Mouse (Mus musculus) midbrain, embryonic 14.5 days (tissue): ENCODE measurements around the gene Eid3. TPM values are rescaled to one million over a fixed set of nuclear protein-coding genes. Genes with fewer than 3 reads are reported as not detected.

ENCODE experiments used
- ATAC-seq: fragments of 200-750 bp; cut with Nextera tagmentation; 2 replicates; pipeline ENCODE4 v1.8.0; 2017; ENCODE audit warnings: moderate number of reproducible peaks, moderate library complexity; ENCODE audit not compliant: low FRiP score, low TSS enrichment
- DNase-seq: peaks from one replicate; pipeline ENCODE4 v3.0.0-alpha.2; 2015
- H3K27ac ChIP-seq: fragments of 300-500 bp; sonication (generic); replicated peaks from 2 replicates; pipeline ENCODE4 v1.5.1; 2014; ENCODE audit warnings: mild to moderate bottlenecking, low read depth, low read length, moderate library complexity
- H3K27me3 ChIP-seq: fragments of 300-500 bp; sonication (generic); 2 replicates; pipeline ENCODE4 v1.6.1; 2014; ENCODE audit warnings: low read length, control low read depth, mixed read lengths; ENCODE audit not compliant: control insufficient read depth, insufficient read depth
- H3K36me3 ChIP-seq: fragments of 300-500 bp; sonication (generic); 2 replicates; pipeline ENCODE4 v1.6.1; 2014; ENCODE audit warnings: low read length, control low read depth; ENCODE audit not compliant: control insufficient read depth, insufficient read depth
- H3K4me1 ChIP-seq: fragments of 300-500 bp; sonication (generic); 2 replicates; pipeline ENCODE4 v1.6.1; 2014; ENCODE audit warnings: mild to moderate bottlenecking, antibody characterized with exemption, low read length, control low read depth; ENCODE audit not compliant: control insufficient read depth, insufficient read depth
- H3K4me2 ChIP-seq: fragments of 300-500 bp; sonication (generic); 2 replicates; pipeline ENCODE4 v1.6.1; 2014; ENCODE audit warnings: mild to moderate bottlenecking, low read length, moderate library complexity
- H3K4me3 ChIP-seq: fragments of 300-500 bp; sonication (generic); replicated peaks from 2 replicates; pipeline ENCODE4 v1.5.1; 2014; ENCODE audit warnings: low read depth, low read length
- H3K9ac ChIP-seq: fragments of 300-500 bp; sonication (generic); replicated peaks from 2 replicates; pipeline ENCODE4 v1.6.1; 2014; ENCODE audit warnings: mild to moderate bottlenecking, low read length, moderate library complexity
- H3K9me3 ChIP-seq: fragments of 300-500 bp; sonication (generic); 2 replicates; pipeline ENCODE4 v1.6.1; 2016; ENCODE audit warnings: low read length, control low read depth, mixed read lengths; ENCODE audit not compliant: control insufficient read depth
- WGBS: fragments of 180-500 bp; shearing (Covaris S2); extraction: QIAGEN DNeasy Blood & Tissue Kit; methylation state at CpG from one replicate; pipeline ENCODE4 v1.1.7; 2014; 5-methylcytosine and 5-hydroxymethylcytosine counted together
- polyA plus RNA-seq: library from polyadenylated mRNA; unstranded; fragments of >200 nt; fragmentation: Nextera tagmentation; extraction: Ambion mirVana; gene quantifications from 2 replicates; pipeline ENCODE4 v1.2.1, GENCODE M21; 2014

The Eid3 gene
- polyA plus RNA-seq, 1 experiment from 2014 or later: 0.59 TPM

- peaks cover 26% of the 10 kb centered on the region for H3K4me1 ChIP-seq
These were observed 7.5 kb upstream of the Eid3 start for GRCm38 (mm10) chr10:82858691-82859532.

DNA sequence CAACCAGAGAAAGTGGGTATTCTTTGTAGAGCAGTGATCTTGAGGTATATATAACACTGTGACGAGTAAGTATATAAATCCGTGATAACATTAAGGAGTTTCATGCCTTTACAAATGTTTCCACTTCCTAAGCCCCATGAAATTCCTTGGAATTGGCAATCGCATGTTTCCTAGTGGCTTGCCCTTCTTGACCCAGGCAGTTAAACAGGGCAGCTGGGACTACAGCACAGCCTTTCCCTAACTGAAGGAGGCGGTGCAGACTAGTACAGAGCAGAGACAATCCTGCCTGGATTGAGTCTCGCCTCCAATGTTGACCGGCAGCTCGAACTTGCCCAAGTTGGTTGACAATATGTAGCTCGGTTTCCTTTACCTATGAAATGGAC lies 6.9 kb upstream of the Eid3 start:
- ATAC-seq: peak; percentile 57
- peak overlapping the region; percentile 83 for H3K27ac ChIP-seq
- H3K9me3 ChIP-seq: no peaks in the 10 kb centered on the region
- DNase-seq: peak; percentile 71
- H3K4me1 ChIP-seq: peaks cover 26% of the 10 kb centered on the region
- H3K4me2 ChIP-seq: peak overlapping the region; percentile 70
- under 1% methylated on average over 8 of the region's 8 CpGs for WGBS
- H3K9ac ChIP-seq: peak overlapping the region; percentile 76
- H3K36me3 ChIP-seq: peaks cover 12% of the 10 kb centered on the region
- peak overlapping the region; percentile 73 for H3K4me3 ChIP-seq
- H3K27me3 ChIP-seq: no peaks in the 10 kb centered on the region

More at GRCm38 (mm10) chr10:82858691-82859532, 7.5 kb upstream of the Eid3 start:
- Histone ChIP-seq H3K36me3 (peaks cover 6% of the 10 kb centered on the region; the same call in 1 of the 2 replicates), H3K4me3 (peak overlapping the region; percentile 73), H3K9ac (peak overlapping the region; percentile 76), H3K27ac (peak overlapping the region; percentile 83), H3K9me3 (no peaks in the 10 kb centered on the region), H3K4me2 (peak overlapping the region; percentile 70), H3K27me3 (no peaks in the 10 kb centered on the region)
- DNase-seq: peak; percentile 92
- peak; percentile 83 for ATAC-seq
- WGBS: under 1% methylated on average over 49 of the region's 49 CpGs

DNA sequence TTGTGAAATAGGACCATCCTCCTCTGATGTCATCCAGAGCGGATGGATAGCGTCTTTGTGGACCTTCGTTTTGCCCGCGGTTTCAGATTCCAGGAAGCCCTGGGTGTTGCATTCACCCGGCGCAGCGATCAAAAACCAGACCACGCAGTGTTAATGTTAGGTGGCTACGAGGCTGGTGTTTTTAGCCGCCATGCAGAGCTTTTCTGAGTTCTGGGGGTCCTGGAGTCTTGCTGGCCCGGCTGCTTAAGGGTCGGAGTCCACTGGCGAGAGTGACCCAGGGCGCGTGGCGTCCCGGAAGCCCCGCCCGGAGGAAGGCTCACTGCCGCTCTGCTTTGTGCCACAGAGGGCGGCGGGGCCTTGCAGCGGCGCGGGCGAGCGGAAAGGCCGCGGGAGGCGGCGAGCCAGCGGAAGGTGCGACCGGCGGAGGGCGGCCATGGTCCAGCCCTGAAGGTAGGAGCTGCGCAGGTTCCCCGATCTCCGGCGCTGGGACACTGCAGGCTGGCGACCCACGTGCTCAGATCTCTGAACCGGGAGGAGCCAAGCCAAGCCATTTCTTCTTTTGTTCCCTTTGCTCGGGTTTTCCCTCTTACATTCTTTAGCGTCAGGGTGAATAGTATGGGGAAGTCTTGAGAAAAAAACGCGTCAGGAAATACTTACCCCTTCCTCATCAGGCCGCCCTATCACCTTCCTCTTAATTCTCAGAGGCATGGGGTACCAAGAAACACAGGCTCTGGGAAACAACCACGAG lies 6.1 kb upstream of the Eid3 start:
- H3K36me3 ChIP-seq: peaks cover 15% of the 10 kb centered on the region
- peak; percentile 81 for DNase-seq
- peak overlapping the region; percentile 70 for H3K4me2 ChIP-seq
- no peaks in the 10 kb centered on the region for H3K9me3 ChIP-seq
- H3K27me3 ChIP-seq: no peaks in the 10 kb centered on the region
- ATAC-seq: peak; percentile 62
- peak overlapping the region; percentile 73 for H3K4me3 ChIP-seq
- peaks cover 26% of the 10 kb centered on the region for H3K4me1 ChIP-seq
- H3K9ac ChIP-seq: peak overlapping the region; percentile 89
- peak overlapping the region; percentile 94 for H3K27ac ChIP-seq
- 2% methylated on average over 49 of the region's 50 CpGs for WGBS

- no peaks in the 10 kb centered on the region for H3K9me3 ChIP-seq
- peak overlapping the region; percentile 73 for H3K4me3 ChIP-seq
- peaks cover 26% of the 10 kb centered on the region for H3K4me1 ChIP-seq
- H3K27ac ChIP-seq: peak overlapping the region; percentile 94
- H3K9ac ChIP-seq: peak overlapping the region; percentile 89
- peak; percentile 60 for DNase-seq
- H3K4me2 ChIP-seq: peak overlapping the region; percentile 70
- H3K27me3 ChIP-seq: no peaks in the 10 kb centered on the region
- ATAC-seq: no peak
- H3K36me3 ChIP-seq: peaks cover 15% of the 10 kb centered on the region
- WGBS: 3% methylated on average over 8 of the region's 8 CpGs
These were observed 5.5 kb upstream of the Eid3 start for GRCm38 (mm10) chr10:82860929-82861315.

- H3K9ac ChIP-seq: no peak overlapping the region
- peak overlapping the region; percentile 8; the same call in 1 of the 2 replicates for H3K4me2 ChIP-seq
- no peaks in the 10 kb centered on the region for H3K9me3 ChIP-seq
- WGBS: 82% methylated on average over 5 of the region's 5 CpGs
- peaks cover 18% of the 10 kb centered on the region for H3K36me3 ChIP-seq
- no peak overlapping the region for H3K27ac ChIP-seq
- DNase-seq: peak; percentile 43
- ATAC-seq: no peak
- no peak overlapping the region for H3K4me3 ChIP-seq
- peaks cover 26% of the 10 kb centered on the region for H3K4me1 ChIP-seq
- H3K27me3 ChIP-seq: no peaks in the 10 kb centered on the region
These were observed 3.2 kb upstream of the Eid3 start for GRCm38 (mm10) chr10:82863106-82863680.

GRCm38 (mm10) chr10:82863827-82864226 lies 2.6 kb upstream of the Eid3 start:
- Histone ChIP-seq H3K4me1 (peaks cover 26% of the 10 kb centered on the region), H3K27ac (no peak overlapping the region), H3K4me2 (no peak overlapping the region), H3K36me3 (peaks cover 20% of the 10 kb centered on the region), H3K4me3 (no peak overlapping the region), H3K9ac (no peak overlapping the region), H3K27me3 (no peaks in the 10 kb centered on the region), H3K9me3 (no peaks in the 10 kb centered on the region)
- no peak for ATAC-seq
- DNase-seq: no peak
- 87% methylated on average over 7 of the region's 7 CpGs for whole genome bisulfite sequencing

DNA sequence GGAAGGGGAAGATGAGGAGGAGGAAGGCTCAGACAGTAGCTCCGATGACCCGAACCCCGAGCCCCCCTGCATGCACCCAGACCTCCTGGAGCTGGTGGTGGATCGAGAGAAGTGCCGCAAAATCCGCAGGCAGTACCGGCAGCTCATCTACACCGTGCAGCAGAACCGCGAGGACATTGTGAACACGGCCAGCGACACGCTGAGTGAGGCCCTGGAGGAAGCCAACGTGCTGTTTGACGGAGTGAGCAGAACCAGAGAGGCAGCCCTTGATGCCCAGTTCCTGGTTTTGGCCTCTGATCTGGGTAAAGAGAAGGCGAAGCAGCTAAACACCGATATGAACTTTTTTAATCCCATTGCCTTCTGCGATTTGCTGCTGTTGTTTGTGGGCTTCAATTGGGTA lies 406 bp downstream of the Eid3 start:
- Histone ChIP-seq H3K27me3 (no peaks in the 10 kb centered on the region), H3K4me2 (peak overlapping the region; percentile 24), H3K27ac (no peak overlapping the region; the same call in 1 of the 2 replicates), H3K4me3 (no peak overlapping the region), H3K36me3 (peaks cover 29% of the 10 kb centered on the region), H3K9me3 (no peaks in the 10 kb centered on the region), H3K9ac (no peak overlapping the region), H3K4me1 (peaks cover 17% of the 10 kb centered on the region; the same call in 1 of the 2 replicates)
- ATAC-seq (no peak), DNase-seq (no peak)
- 84% methylated on average over 18 of the region's 18 CpGs for WGBS

DNA sequence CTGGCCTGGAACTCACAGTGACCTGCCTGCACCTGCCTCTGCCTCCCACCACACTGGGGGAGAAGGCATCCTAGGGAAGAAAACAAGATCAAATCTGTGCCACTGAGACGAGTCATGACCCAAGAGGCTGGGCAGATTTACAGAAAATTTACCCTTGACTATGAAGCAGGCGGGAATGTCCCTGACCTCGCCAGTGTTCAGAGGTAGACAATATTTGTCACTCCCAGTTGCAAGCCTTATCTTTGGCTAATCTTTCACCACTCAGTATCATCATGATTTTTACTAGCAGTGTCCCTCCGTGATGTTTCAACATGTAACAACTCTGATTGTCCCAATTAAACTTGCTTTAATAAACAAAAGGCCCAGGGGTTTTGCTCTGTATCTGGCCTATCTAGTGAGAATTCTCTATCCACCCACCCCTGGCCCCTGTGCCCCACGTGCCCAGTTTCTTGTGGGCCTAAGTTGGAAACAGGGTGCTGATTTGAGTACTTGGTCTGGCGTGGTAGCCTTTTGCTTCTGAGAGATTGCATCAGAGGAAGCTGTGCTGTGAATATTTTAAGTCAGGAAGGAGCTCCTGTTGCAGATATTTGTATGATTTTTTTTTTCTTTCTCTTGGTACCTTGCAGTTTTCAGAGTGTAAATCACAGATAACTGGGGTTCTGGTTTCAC lies 2.1 kb downstream of the Eid3 start:
- H3K4me1 ChIP-seq: peaks cover 2% of the 10 kb centered on the region; the same call in 1 of the 2 replicates
- H3K4me3 ChIP-seq: no peak overlapping the region
- DNase-seq (no peak), ATAC-seq (no peak)
- WGBS: 90% methylated on average over 6 of the region's 6 CpGs
- no peak overlapping the region for H3K27ac ChIP-seq
- H3K9me3 ChIP-seq: no peaks in the 10 kb centered on the region
- H3K27me3 ChIP-seq: no peaks in the 10 kb centered on the region
- peaks cover 27% of the 10 kb centered on the region for H3K36me3 ChIP-seq
- no peak overlapping the region for H3K4me2 ChIP-seq
- H3K9ac ChIP-seq: no peak overlapping the region
